Mouse (Mus musculus) stomach, embryonic 16.5 days (tissue): Measurements from ENCODE around the gene Mtfp1. TPM values are rescaled to one million over a fixed set of nuclear protein-coding genes. Genes with fewer than 3 reads are reported as not detected.
"Not testable (repeated sequence)": the region's sequence is repeated elsewhere in the genome, so short reads cannot be mapped to it uniquely, and the experiment has no call there.

Experiments
- ATAC-seq: fragments of 200-750 bp; cut with Nextera tagmentation; 2 replicates; pipeline ENCODE4 v1.8.0; 2017; ENCODE audit warnings: moderate number of reproducible peaks, moderate TSS enrichment; ENCODE audit not compliant: insufficient read depth, low FRiP score
- H3K27ac ChIP-seq: fragments of 300-500 bp; sonication (generic); 2 replicates; pipeline ENCODE4 v1.5.1; 2014; ENCODE audit warnings: low read length
- H3K27me3 ChIP-seq: fragments of 300-500 bp; sonication (generic); 2 replicates; pipeline ENCODE4 v1.6.1; 2014; ENCODE audit warnings: low read length, control low read depth, mixed read lengths; ENCODE audit not compliant: control insufficient read depth, insufficient read depth
- H3K36me3 ChIP-seq: fragments of 300-500 bp; sonication (generic); 2 replicates; pipeline ENCODE4 v1.6.1; 2014; ENCODE audit warnings: low read length; ENCODE audit not compliant: control insufficient read depth, insufficient read depth
- H3K4me1 ChIP-seq: fragments of 300-500 bp; sonication (generic); 2 replicates; pipeline ENCODE4 v1.6.1; 2014; ENCODE audit warnings: low read length, control low read depth, mixed read lengths; ENCODE audit not compliant: control insufficient read depth, insufficient read depth
- H3K4me2 ChIP-seq: fragments of 300-500 bp; sonication (generic); 2 replicates; pipeline ENCODE4 v1.6.1; 2014; ENCODE audit warnings: low read depth, low read length, mixed read lengths
- H3K4me3 ChIP-seq: fragments of 300-500 bp; sonication (generic); replicated peaks from 2 replicates; pipeline ENCODE4 v1.5.1; 2014; ENCODE audit warnings: mild to moderate bottlenecking, low read length
- H3K9ac ChIP-seq: fragments of 300-500 bp; sonication (generic); 2 replicates; pipeline ENCODE4 v1.6.1; 2014; ENCODE audit warnings: low read length
- H3K9me3 ChIP-seq: fragments of 300-500 bp; sonication (generic); replicated peaks from 2 replicates; pipeline ENCODE4 v1.6.1; 2016; ENCODE audit warnings: low read length, control low read depth; ENCODE audit not compliant: control insufficient read depth
- WGBS: fragments of 180-500 bp; shearing (Covaris S2); extraction: QIAGEN DNeasy Blood & Tissue Kit; methylation state at CpG from one replicate; pipeline ENCODE4 v1.1.7; 2014; 5-methylcytosine and 5-hydroxymethylcytosine counted together
- polyA plus RNA-seq: library from polyadenylated mRNA; unstranded; fragments of >200 nt; fragmentation: Nextera tagmentation; extraction: Ambion mirVana; gene quantifications from 2 replicates; pipeline ENCODE4 v1.2.1, GENCODE M21; 2015

The Mtfp1 gene
- polyA plus RNA-seq, 1 experiment from 2014 or later = 17.7 TPM

DNA sequence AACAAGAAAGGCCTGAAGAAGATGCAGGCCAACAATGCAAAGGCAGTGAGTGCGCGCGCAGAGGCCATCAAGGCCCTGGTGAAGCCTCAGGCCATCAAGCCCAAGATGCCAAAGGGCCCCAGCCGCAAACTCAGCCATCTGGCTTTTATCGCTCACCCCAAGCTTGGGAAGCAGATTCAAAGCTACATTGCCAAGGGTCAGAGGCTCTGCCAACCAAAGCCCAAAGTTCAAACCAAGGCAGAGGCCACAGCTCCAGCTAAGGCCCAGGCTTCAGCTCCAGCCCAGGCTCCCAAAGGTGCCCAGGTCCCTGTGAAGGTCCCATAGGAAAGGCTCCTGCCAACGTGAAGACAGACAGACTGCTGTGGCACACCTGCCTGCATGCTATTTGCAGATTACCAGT is 12.7 kb upstream of the Mtfp1 start:
- H3K36me3 ChIP-seq, H3K27ac ChIP-seq, H3K9ac ChIP-seq, H3K4me1 ChIP-seq, H3K27me3 ChIP-seq, H3K4me2 ChIP-seq, H3K4me3 ChIP-seq, H3K9me3 ChIP-seq, ATAC-seq: not testable (repeated sequence)
- WGBS = 90% methylated on average over 6 of the region's 6 CpGs

DNA sequence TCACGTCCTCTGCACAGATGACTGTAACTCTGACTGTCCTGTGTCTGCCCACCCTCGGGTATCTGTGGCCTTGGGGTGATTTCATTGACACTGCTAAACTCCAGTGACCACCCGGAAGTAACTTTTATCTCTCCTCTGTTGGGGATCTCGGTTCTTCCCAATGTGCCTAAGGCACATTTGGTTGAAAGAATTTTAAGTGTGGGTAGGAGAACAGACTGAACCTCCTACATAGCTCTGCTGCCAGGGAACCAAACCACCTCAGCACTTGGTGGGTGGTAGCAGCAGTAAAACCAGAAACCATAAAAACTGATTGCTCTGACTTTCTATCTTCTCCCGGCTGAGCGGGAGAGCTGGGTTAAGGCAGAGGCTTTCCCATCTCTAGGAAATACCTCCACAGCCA is 10.2 kb upstream of the Mtfp1 start:
- Histone ChIP-seq H3K27me3 (no peaks in the 10 kb centered on the region), H3K4me3 (no peak overlapping the region), H3K9ac (no peak overlapping the region), H3K27ac (no peak overlapping the region), H3K4me1 (no peaks in the 10 kb centered on the region), H3K4me2 (no peak overlapping the region), H3K36me3 (no peaks in the 10 kb centered on the region), H3K9me3 (no peaks in the 10 kb centered on the region)
- no peak for ATAC-seq
- 72% methylated on average over 6 of the region's 6 CpGs for WGBS

DNA sequence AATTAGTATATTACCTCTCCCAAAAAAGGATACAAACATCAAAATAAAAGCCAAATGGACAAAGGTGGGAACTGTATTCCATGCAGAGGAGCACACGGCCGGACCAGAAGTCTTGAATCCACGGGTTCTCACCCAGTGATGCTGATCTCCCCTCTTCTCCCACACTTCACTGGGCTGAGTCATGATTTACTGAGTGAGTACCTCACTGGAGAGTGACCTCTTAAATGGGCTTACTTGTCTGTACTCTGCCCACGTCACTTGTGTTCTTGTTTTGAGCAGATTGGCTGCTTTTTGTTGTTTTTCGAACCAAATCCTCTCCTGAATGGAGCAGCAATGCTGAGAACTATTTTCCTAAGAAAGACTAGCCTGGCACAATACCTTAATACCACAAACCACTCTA is 9.7 kb upstream of the Mtfp1 start:
- Histone ChIP-seq H3K9ac (no peak overlapping the region), H3K4me2 (no peak overlapping the region), H3K36me3 (no peaks in the 10 kb centered on the region), H3K4me3 (no peak overlapping the region), H3K4me1 (no peaks in the 10 kb centered on the region), H3K27me3 (no peaks in the 10 kb centered on the region), H3K27ac (no peak overlapping the region), H3K9me3 (no peaks in the 10 kb centered on the region)
- ATAC-seq = no peak
- WGBS = 88% methylated on average over 5 of the region's 5 CpGs

DNA sequence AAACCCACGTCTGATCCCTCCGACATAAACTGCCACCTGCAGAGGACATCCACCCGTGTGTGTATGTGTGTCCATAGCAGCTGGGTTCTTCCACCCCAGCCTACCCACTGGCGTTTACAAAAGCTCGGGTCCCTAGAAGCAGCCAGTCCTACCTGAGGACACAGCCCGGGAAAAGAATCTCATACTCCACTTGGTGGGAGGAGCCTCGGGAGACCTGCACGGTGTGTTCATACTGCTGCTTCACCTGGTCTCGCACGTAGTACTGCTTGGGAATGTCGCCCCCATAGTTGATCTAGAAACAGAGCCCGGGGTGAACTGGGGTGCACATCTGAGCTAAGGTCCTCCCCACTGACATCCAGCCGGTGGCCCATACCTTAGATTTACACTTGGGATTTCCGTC is 8.3 kb upstream of the Mtfp1 start:
- H3K9ac ChIP-seq = no peak overlapping the region
- H3K4me3 ChIP-seq = no peak overlapping the region
- no peak overlapping the region for H3K27ac ChIP-seq
- no peaks in the 10 kb centered on the region for H3K27me3 ChIP-seq
- no peak for ATAC-seq
- no peak overlapping the region for H3K4me2 ChIP-seq
- no peaks in the 10 kb centered on the region for H3K9me3 ChIP-seq
- no peaks in the 10 kb centered on the region for H3K4me1 ChIP-seq
- 66% methylated on average over 14 of the region's 14 CpGs for WGBS
- H3K36me3 ChIP-seq = no peaks in the 10 kb centered on the region

DNA sequence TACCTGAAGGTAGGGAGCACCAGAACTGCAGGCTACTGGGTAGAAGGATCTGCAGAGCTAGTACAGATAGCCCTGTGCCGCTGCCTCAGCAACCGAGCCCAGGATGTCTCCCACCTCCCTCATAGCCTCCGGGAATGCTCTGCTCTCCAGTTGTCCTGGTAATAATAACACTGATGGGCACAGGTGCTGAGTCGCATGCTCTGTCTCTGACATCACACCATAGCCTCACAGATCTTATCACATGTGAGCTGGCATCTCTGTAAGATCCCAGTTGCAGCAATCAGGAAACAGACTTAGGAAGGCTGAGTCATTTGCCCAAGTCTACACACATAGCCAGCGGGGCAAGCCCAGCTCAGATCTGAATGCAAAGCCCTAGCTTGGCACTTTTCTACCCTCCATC is 6.6 kb upstream of the Mtfp1 start:
- ATAC-seq = no peak
- Histone ChIP-seq H3K27me3 (no peaks in the 10 kb centered on the region), H3K4me1 (peaks cover 5% of the 10 kb centered on the region; the same call in 1 of the 2 replicates), H3K9me3 (no peaks in the 10 kb centered on the region), H3K4me2 (no peak overlapping the region), H3K36me3 (no peaks in the 10 kb centered on the region), H3K4me3 (no peak overlapping the region), H3K27ac (no peak overlapping the region), H3K9ac (no peak overlapping the region)
- 79% methylated on average over 5 of the region's 5 CpGs for WGBS

DNA sequence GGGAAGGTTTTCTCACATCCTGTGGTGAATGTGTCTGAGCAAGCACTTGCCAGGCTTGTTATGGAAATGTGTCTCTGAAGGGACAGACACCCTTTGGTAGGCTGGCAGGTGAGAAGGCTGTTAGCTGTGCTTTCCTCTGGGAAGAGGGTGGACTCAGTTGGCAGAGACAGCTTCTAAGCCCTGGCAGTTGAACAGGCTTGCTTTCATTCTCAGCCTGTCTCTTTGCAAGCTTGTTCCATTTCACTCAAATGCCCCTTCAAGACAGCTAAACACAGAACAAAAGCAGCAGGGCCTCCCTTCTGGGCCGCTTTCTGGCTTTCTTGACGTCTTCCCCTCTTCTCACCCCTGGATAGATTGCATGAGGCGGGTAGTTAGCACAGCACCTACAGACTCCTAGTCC is 4.2 kb upstream of the Mtfp1 start:
- ATAC-seq = no peak
- H3K36me3 ChIP-seq = no peaks in the 10 kb centered on the region
- 73% methylated on average over 3 of the region's 3 CpGs for WGBS

DNA sequence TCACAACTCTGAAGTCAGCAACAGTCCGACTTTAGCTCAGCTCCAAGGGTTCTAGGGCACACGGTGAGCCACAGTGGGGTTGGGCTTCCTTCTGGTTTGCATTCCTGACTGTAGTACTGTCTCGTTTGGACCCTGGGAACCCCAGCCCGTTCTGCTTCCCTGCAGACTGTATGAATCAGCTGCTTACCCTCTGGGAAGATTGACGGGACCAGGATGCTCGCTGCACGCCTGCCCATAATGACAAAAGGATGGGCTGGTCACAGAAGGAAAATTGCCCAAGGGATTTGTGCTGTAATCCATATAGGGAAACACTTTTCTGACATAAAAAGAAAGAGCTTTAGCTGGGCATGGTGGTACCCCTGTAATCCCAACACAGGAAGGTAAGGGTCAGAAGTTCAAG is 3.6 kb upstream of the Mtfp1 start:
- ATAC-seq = no peak
- H3K36me3 ChIP-seq = no peaks in the 10 kb centered on the region
- no peak overlapping the region for H3K27ac ChIP-seq
- H3K9me3 ChIP-seq = no peaks in the 10 kb centered on the region
- no peak overlapping the region for H3K9ac ChIP-seq
- H3K27me3 ChIP-seq = no peaks in the 10 kb centered on the region
- no peak overlapping the region for H3K4me3 ChIP-seq
- 67% methylated on average over 7 of the region's 7 CpGs for WGBS
- H3K4me1 ChIP-seq = peaks cover 13% of the 10 kb centered on the region
- no peak overlapping the region for H3K4me2 ChIP-seq

More for the DNA sequence above, 4.2 kb upstream of the Mtfp1 start:
- Histone ChIP-seq H3K4me1 (peaks cover 13% of the 10 kb centered on the region), H3K4me2 (no peak overlapping the region), H3K27me3 (no peaks in the 10 kb centered on the region), H3K9ac (peak overlapping the region; percentile 19; the same call in 1 of the 2 replicates), H3K4me3 (no peak overlapping the region), H3K9me3 (no peaks in the 10 kb centered on the region), H3K27ac (no peak overlapping the region)

DNA sequence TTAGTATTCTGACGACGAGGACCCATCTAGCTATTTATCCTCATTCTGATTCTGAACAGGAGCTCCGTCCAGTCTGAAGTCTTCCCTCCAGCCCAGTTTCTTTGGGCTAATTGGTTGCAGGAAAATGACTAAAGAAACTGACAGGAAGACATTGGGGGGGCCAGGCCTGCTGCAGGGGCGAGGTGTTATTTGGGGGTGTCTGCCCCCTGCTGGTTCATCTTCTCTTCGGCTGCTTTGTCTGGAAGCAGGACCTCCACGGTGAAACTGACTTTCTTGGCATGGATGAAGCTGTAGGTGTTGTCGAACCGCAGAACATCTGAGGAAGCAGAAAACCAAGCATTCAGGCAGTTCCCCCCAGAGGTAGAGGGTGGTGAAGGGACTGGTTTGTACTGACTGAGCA is 2.9 kb upstream of the Mtfp1 start:
- Histone ChIP-seq H3K36me3 (no peaks in the 10 kb centered on the region), H3K27ac (no peak overlapping the region), H3K4me3 (no peak overlapping the region), H3K4me1 (peaks cover 13% of the 10 kb centered on the region), H3K27me3 (no peaks in the 10 kb centered on the region), H3K4me2 (no peak overlapping the region), H3K9me3 (no peaks in the 10 kb centered on the region), H3K9ac (no peak overlapping the region)
- ATAC-seq = no peak
- 56% methylated on average over 8 of the region's 8 CpGs for WGBS

DNA sequence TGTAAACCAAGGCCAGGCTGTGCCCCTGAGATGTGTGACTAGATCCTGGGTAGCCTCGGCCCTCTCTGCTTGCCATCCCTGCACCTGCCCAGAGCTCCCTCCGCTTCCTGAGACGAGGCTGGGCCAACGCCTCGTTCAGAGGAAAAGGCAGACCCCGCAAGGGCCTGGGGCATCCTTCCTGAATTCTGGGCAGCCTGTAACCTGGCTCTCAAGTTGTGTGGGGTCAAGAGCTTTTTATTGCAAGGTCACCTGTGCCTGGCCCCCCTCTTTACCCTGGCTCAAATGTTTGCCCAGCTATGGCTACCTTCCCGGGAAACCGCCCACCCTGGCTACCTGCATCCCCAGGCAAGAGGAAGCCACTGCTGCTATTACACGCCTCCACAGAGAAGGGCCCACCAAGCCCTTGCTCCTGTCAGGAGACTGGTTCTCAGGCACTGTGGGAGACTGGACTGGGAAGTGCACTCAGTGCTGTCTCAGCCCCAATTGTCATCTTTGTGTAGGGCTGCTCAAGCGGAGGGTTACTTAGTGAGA is 1.9 kb upstream of the Mtfp1 start:
- Histone ChIP-seq H3K4me2 (peak overlapping the region; percentile 93), H3K27ac (peak overlapping the region; percentile 91), H3K9me3 (no peaks in the 10 kb centered on the region), H3K27me3 (no peaks in the 10 kb centered on the region), H3K36me3 (no peaks in the 10 kb centered on the region), H3K4me3 (peak overlapping the region; percentile 56), H3K4me1 (peaks cover 13% of the 10 kb centered on the region), H3K9ac (peak overlapping the region; percentile 85)
- ATAC-seq = 0 out of 2 replicates have a peak, but pooled peaks have one; percentile 6
- 29% methylated on average over 10 of the region's 10 CpGs for WGBS
